Mouse (Mus musculus): ENCODE results near the gene Arhgef12.

The Arhgef12 gene

DNA sequence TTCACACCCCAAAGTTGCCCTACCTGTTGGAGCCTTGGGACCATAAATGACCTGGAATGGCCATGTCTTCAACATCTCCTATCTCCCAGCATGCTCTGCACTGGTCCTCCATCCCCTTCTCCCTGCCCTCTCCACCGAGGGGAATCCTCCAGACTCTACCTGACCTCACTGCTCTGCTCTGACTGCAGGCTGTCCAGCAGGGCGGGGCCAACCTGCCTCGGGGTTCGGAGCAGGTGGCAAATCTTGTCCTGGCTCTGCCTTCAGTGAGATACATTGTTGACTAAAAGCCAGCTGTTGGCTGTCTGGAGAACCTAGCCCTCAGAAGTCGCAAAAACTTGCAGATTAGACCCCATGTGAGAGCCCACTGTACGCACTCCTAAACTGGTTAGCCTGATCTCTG is 180.5 kb downstream of the Arhgef12 start:
- DNase-seq (ENCODE audit: low read depth, low spot score) = no peak

DNA sequence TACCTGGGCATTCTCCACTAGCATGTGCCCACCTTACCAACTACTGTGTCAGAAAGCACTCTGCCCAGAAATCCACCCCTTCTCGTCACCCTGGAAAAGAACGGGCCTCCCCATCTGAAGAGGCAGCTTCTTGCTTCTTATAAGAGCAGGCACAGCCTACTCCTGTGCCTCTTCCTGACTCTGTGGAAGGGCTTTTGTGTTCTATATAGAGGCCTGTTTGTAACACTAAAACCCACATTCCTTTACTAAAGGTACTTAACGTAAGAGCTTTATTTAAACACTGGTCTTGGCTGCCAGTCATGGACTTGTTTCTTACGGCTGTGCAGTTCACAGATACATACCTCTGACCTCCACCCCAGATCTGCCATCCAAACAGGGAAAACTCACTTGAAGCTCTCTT is 185.2 kb downstream of the Arhgef12 start:
- DNase-seq (ENCODE audit: low read depth, low spot score) = no peak

DNA sequence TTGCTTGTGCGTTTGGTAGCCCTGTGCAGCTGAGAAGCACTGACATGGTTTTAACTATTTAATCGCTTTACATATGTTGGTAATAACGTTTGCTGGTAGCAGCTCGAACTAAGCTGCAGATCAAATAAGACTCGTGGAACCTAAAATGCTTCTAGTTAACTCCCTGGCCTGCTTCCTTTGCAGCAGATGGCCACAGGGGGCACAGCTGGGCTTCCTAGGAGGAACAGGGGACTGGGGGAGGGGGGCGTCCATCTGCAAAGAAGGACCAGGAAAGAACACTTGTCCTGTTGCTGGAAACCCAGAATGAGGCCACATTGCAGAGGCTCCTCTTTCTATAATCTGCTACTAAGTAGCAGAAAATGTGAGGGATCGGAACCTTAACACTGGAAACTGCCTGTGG is 186.8 kb downstream of the Arhgef12 start:
- peak; percentile 39 for DNase-seq (ENCODE audit: low read depth, low spot score)

DNA sequence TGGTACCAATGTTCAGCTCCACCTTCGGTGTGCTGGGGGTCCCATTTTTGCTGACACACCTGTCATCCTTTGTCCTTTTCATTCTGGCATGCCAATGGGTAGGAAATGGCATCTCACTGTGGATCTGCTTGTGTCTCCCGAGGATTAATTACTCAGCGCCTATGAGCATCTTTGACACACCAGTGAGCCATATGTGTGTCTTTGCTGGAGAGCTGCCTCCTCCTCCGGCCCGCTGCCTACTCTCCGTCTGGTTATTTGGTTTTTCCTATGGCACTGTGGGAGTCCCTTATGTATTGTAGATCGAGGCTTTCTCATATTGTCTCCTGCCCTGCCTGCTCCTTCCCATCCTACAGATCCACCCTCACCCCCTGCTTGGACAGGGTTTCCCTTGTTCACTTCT is 189.1 kb downstream of the Arhgef12 start:
- peak; percentile 83 for DNase-seq (ENCODE audit: low read depth, low spot score)

Data from brain, adult 2 months (tissue).